Mouse (Mus musculus) adrenal gland, postnatal 36 days (tissue): Measurements from ENCODE around the gene Slc35g1. TPM values are rescaled to one million over a fixed set of nuclear protein-coding genes. Genes with fewer than 3 reads are reported as not detected.

Experiments
- DNase-seq, 2 experiments: peaks; one replicate each; pipeline ENCODE4 v3.0.0; 2021; ENCODE audit warnings: mixed read lengths in 1 of 2
- total RNA-seq, 2 experiments: library from RNA; stranded (reverse); gene quantifications; 2 replicates each; pipeline ENCODE4 v1.2.3; 2021

The Slc35g1 gene
- total RNA-seq, 2 experiments from 2014 or later, result 17.3 to 20.2 TPM

DNA sequence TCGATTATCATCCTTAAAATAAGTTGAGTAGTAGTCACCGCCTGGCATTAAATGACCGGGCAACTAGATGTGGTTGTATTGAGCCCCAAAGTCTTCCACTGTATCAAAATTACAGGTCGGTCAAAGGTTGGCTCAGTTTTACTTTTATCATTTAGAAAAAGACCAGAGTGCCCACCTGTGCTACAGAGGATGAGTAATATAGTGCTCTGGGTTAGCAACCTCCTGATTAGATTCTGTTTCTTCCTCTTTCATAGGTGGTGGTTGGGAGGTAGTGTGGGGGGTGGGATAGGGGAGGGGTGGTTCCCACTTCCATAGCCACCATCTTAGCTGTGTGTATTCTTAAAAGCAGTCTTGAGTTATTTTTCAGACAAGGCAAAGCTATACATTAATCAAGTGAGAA lies 7.9 kb upstream of the Slc35g1 start:
- DNase-seq, result no peak

DNA sequence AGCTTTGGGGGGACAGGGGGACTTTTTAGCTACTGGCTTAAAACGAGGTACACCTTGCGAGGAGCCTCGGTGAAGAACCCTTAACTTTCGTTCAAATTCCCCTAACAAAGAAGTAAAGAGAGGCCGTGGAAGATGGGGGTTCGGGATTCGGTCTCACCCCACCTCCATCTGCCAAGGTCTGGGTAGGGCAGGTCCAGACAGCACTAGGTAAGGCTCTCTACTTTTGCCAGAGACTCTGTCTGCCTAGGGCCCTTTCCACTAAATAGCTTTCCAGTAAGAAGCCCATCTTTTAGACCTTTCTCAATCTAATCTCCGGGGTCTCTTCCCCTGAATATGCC lies 822 bp downstream of the Slc35g1 start:
- no peak for DNase-seq

DNA sequence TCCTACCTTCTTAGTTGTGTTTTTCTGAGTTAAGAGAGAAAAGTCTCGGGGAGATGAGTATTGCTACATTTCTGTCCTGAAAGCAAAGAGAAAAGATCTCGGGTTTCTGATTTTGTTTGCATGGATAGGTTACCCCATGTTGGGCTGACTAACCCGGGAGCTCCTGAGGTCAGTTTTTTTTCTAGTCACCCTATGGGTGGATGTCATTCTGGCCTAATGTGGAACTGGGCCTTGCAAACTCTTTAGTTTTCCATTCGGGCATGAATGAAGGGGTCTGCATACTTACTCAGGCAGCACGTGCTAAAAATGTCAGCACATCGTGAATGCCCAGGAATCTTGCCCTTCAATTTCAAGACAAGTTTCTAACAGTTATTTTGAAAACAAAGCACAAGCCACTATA lies 1.2 kb downstream of the Slc35g1 start:
- no peak for DNase-seq

DNA sequence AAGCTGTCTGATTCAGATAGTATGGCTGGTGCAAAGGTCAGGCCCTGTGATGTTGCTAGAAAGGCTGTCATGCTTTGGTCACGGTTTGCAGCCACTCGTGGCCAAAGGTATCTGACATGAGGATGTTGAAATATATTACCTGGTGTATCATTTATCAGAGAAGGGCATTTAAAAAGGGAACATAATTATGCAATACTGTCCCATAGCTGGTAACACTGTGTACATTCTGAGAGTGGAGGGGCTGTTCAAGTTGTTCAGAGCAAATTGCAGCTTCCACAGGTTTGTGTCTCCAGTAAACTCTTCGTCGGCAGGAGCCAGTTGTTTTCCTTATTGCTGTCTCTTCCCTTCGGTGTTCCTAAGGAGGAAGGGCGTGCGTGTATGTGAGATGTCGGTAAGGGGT lies 3.2 kb downstream of the Slc35g1 start:
- DNase-seq, result no peak

DNA sequence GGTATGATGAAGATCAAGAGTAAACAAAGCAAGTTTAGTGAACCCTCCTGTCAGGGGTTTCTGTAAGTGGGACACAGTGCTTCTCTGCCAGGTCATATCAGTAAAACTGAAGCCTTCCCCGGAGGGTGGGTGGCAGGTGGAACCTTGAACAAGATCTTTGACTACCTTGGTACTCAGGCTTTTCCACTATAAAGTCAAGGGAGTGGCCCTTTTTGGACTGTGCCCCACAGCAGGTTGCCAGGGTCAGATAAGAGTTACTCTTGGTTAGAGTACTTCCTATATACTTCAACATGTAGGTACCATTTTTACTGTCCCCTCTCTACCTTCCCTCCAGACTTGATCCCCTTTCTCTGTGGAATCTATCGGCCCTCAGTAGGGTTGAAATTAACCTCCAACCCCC lies 5.1 kb downstream of the Slc35g1 start:
- DNase-seq, result no peak

DNA sequence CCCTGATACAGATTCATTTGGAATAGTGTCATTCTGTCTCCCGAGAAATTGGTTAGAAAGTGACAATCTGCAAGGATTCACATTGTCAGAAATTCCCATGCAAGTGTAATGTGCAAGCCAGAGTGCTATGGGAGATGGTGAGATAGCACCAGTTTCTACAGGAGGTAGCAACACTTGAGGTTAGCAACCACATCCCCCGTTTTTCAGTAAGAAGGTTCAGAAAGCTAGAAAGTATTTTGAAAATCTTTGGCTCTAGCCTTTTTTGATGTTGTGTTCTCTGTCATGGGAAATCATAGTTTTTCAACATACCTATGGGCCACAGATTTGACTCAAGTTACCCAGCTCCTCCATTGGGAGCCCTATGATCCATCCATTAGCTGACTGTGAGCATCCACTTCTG lies 5.6 kb downstream of the Slc35g1 start:
- DNase-seq, result no peak

DNA sequence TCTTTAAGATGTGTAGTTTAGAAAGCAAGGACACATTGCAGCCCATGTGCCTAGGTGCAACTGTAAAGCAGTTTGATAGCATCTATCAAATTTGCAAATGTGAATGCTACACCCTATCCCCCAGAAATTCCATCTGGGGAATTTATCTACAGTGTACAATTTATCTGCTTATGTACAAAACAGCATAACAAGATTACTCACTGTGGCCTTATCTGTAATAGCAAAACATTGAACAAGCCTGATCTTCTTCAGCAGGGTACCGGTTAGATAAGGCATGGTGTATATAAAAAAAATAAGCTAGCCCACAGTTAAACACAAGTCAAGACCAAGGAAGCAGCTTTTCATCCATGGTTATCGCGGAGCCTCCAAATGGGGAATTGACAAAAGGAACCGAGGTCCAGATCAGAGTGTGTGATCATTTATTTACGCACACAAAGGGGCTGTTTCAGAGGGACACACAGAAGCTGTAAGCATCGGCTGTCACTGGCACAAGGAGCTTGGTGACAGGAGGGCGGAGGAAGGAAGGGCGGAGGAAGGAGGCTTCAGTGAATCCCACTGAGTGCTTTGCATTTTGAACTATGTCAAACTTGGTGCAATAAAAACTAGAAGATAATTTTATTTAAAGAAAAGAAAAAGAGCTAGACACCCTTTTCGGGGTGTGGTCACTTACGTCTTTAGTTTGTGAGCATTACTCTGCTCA lies 14.7 kb downstream of the Slc35g1 start:
- no peak for DNase-seq

DNA sequence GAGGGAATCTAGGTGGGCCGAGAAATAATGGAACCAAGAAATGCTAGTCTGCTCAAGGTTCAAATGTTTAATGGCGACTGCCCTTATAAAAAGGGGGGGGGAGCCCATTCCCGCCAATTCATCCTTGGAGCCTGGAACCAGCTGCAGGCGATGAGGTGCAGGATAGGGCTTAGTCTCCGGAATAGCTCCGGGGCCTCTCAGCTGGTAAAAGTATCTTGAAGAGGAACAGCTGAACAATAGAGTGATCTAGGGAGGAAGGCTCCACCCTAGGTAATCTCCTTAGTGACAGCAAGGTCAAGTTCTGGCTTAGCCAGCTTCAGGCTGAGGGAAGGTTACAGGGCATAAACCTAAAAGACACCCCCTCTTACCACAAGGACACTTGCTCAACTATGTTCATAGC lies 18.1 kb downstream of the Slc35g1 start:
- DNase-seq, result no peak

DNA sequence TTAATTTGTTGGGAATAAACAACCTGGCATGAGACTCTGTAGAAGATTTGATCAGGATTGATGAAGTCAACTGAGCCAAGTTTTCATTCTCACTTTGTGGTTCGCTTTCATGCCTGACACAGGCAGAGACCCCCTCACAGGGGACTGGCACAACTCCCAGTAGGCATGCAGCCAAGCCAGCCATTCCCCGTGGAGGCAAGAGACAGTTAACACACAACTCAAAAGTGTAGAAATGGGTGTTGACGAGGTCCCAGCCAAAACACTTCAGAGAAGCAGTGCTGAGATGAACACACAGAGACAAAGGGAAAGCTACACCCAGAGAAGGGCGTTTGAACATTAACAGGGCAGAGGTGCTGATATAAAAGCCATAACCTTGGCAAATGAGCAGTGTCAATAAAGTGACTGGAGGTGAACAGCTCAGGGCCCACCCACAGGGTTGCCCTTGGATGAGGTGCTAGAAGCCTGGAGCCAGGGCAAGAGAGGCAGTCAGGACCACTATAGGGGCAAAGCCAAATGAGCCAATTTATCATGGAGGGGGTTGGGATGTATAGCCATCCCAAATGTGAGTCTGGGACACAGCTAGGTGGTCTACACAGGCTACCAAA lies 23.1 kb downstream of the Slc35g1 start:
- DNase-seq, result no peak

DNA sequence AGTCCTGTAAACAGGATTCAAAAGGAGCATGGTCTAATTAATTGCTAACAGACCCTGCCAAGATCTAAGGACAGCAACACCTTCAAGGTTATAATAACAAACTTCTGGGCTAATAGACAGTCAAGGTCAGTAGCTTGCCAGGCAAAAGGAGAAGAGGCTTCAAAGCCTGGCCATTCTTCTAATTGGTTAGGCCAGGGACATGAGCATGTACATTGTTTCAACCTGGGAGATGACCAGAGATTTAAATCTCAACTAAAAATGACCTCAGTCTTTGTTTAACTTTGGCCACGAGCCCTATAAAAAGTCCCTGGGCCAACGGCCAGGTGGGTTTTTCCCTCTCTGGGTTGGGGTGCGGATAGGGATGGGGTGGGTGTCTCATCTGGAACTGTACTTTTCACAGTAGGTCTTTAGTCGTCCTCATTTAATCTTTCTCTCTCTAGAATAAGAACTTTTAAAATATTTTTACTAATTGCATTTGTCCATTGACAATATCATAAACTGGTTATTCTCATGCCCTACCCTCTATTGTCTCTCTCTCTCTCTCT lies 25.0 kb downstream of the Slc35g1 start:
- peak in 1 of 2 experiments; percentile 21 for DNase-seq

DNA sequence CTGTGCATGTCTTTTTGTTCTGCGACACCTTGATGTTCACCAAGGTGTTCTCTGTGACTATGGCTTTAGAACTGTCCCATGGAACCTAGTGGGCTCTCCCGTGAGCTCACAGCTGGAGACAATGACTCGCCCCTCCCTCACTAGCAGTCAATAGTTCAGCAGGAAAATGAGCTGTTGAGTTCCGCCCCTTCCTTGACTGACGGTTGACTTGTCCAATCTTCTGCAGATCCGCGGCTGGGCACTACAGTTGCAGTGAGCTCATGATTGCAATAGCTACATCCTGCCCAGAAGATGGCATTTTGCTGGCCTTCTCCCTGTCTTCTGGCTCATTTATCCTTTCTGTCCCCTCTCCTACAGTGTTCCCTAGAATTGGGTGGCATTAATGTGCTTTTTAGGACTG lies 25.7 kb downstream of the Slc35g1 start:
- peak; percentile 34 to 41 for DNase-seq

DNA sequence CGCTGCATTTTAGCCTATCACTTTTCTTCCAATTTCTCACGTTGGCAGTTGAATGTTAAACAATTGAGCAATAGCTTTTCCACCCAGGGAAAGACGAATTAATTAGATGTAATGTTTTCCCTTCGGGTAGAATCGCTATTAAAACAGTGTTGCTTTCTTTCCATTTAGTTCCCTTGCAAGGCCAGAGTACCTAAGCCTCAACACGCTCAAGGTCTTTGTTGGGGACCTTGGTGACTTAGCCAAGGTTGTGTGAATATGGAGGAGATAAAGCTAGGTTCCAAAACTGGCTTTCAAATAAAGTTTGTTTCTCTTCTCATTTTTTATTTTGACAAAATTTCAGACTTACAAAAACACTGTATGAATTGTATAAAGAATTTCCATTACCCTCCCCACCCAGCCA lies 27.1 kb downstream of the Slc35g1 start:
- DNase-seq, result peak; percentile 18 to 30

DNA sequence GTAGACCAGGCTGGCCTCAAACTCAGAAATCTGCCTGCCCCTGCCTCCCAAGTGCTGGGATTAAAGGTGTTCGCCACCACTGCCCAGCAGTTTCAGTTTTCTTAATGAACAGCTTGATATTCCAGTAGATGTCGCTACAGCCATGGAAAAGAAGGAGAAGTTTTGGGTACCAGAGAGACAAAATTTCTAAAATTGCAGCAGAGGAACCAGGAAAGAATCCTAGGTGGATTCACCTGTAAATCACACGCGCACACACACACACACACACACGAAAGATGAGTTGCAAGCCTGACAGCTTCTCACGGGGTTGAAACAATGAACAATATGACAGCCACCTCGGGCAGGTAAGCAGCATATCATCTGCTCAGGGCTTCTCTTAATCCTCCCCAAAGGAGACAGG lies 28.1 kb downstream of the Slc35g1 start:
- DNase-seq, result peak in 1 of 2 experiments; percentile 16

DNA sequence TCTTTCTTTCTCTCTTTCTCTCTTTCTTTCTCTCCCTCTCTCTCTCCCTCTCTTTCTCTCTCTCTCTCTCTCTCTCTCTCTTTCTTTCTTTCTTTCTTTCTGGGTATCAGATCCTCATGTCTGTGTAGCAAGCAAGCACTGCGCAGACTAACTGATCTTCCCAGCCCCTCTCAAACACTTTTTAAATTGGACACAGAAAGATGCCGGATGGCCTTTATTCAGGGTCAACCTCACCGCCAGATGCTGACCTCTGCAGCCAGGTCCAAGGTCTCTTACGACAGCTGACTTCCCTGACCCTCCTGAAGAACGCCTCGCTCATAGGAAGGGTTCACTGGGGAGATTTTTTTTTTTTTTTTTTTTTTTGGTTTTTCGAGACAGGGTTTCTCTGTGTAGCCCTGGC lies 28.8 kb downstream of the Slc35g1 start:
- peak in 1 of 2 experiments; percentile 11 for DNase-seq

DNA sequence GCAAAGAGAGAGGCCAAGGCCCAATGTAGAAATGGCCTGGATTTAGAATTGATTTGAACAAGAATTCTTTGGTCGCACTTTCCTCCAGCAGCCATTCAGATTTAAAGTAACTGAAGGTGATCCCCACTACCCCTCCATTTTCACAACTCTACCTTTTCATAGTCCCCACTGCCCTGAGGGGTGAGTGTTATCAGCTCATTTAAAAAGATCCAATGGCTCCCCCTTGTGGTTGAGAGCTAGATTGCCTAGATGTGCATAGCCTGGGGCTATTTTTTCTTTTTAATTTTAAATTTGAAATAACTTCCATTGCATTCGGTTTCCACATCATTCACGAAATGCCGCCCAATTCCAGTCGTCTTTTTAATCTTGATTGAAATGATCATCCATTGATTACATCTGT lies 33.5 kb downstream of the Slc35g1 start:
- peak; percentile 19 to 55 for DNase-seq

DNA sequence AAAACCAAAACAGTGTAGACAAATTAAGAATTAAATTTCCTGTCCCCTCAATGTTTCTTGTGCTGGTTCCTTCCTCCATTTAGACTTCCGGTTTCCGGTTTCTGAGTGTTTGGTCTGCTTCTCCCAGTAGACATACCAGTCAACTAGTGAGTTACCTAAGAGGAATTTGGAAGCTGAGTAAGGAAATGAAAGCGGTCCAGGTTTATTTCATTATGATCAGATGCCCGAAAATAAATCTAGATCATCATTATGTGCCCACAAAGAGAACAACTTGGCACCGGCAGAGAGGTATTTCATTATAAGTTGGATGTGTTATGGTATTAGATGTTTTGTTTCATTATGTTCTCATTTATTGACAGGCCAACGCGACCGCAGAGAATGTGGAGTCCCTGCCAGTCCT lies 34.7 kb downstream of the Slc35g1 start:
- DNase-seq, result no peak

DNA sequence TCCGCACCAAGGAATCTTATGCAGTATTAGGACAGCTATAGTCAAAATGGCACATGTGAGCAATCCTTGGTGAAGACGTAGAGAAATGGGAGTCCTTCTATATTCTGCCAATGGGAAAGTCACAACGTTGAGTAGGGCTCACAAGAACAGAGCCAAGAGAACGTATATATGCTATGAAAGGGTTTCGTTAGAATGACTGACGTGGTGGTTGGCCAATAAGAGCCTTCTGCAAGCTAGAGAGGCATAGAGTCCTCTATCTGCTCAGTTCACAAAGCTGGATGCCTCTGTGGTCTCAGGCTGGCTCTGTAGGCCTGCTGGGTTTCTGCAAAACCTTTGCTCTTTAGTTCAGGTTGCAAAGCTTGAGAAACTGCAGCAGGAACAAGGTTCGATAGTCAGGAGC lies 35.5 kb downstream of the Slc35g1 start:
- no peak for DNase-seq

DNA sequence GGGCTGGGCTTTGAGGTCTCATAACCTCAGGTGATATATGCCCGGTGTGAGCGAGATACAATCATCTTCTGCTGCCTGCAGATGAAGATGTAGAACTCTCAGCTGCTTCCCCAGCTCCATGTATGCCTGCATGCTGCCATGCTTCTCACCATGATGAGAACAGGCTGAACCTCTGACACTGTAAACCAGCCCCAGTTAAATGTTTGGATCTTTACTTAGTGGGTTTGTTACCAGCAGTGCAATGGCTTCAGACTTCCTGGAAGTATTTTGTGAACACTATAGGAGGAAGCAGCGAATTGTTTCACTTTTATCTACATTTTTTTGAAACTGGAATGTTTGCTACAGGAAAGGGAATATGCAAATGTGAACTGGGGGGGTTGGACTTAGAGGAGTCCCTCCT lies 36.2 kb downstream of the Slc35g1 start:
- DNase-seq, result no peak

DNA sequence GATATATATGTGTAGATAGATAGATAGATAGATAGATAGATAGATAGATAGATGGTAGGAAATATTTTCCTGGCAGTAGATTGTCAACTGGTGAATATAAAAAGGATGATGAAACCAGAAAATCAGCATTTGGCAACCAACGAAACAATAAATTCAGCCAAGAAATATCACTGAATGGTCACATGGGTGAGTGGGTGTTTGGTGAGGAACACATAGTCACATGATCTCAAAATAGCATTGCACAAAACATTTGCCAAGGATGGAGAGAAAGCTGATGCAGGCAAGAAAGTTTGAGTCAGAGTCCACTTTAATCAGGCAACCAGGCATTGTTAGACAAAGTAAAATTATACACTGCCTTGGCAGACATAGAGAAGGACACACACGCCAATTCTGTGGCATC lies 37.6 kb downstream of the Slc35g1 start:
- DNase-seq, result no peak

DNA sequence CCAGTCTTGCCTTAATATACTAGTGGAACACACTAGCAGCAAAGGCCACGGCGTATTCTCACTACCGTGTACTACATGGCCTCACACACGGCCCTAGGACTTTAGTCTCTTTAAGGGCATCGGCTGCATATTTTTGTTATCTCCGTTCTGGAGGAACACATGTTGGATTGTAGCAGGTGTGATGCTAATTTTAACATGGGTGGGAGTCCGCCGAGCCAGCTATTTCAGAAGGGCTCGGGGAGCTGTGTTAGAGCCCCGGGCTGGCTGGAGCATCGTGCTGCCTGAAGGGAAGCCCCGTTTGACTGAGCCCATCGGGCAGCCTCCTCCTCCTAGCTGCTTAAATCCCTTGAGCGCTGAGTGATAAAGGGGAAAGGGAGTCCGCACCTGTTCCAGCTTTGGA lies 39.4 kb downstream of the Slc35g1 start:
- DNase-seq, result no peak

DNA sequence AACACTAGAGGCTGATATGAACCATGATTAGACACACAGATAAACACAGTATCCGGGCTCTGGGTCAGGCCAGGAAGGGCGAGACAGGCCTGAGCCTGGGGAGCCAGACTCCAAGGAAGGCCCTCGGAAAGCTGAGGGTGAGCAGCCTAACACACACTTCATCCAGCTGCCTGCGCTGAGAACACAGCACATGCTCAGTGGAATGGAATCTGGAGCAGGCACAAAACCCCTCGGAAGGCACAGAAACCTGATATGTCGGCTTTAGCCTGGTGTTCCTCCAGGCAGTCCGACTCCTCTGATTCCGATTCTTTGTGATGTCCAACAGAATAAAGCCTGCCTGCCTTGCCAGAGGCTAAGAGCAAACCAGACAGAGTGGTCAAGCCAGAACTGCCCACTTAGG lies 46.1 kb downstream of the Slc35g1 start:
- no peak for DNase-seq

DNA sequence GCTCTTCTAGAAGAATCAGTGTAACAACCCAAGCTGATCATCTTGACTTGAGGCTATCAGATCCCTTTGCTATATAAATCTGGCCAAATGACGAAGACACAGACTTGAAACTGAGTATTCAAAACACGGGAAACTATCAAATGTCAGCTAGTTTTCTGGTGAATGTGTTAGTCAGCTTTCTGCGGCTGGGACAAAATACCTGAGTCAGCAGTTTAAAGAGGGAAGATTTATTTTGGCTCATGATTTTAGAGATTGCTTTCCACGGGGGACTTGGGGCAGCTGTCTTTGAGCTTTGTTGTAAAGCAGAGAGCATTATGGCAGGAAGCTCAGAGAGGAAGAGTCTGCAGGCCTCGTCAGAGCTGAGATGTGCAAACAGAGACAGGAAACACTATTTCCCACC lies 50.0 kb downstream of the Slc35g1 start:
- no peak for DNase-seq
